Mouse (Mus musculus) kidney, embryonic 15.5 days (tissue): ENCODE measurements around the gene Plcb2. TPM values are rescaled to one million over a fixed set of nuclear protein-coding genes. Genes with fewer than 3 reads are reported as not detected.
A peak's percentile ranks its signal among the peaks of the same experiment; 100 is the strongest.

ENCODE experiments used
- ATAC-seq: fragments of 200-750 bp; cut with Nextera tagmentation; replicated peaks from 2 replicates; pipeline ENCODE4 v1.8.0; 2017; ENCODE audit warnings: moderate TSS enrichment; ENCODE audit not compliant: low FRiP score
- H3K27ac ChIP-seq: fragments of 300-500 bp; sonication (generic); 2 replicates; pipeline ENCODE4 v1.5.1; 2015; ENCODE audit warnings: mild to moderate bottlenecking, inconsistent platforms
- H3K27me3 ChIP-seq: fragments of 300-500 bp; sonication (generic); 2 replicates; pipeline ENCODE4 v1.6.1; 2015; ENCODE audit warnings: inconsistent platforms
- H3K36me3 ChIP-seq: fragments of 300-500 bp; sonication (generic); 2 replicates; pipeline ENCODE4 v1.6.1; 2015; ENCODE audit warnings: inconsistent platforms
- H3K4me1 ChIP-seq: fragments of 300-500 bp; sonication (generic); 2 replicates; pipeline ENCODE4 v1.6.1; 2015; ENCODE audit warnings: inconsistent platforms
- H3K4me2 ChIP-seq: fragments of 300-500 bp; sonication (generic); 2 replicates; pipeline ENCODE4 v1.6.1; 2015; ENCODE audit warnings: moderate library complexity, mild to moderate bottlenecking, inconsistent platforms
- H3K4me3 ChIP-seq: fragments of 300-500 bp; sonication (generic); replicated peaks from 2 replicates; pipeline ENCODE4 v1.5.1; 2015; ENCODE audit warnings: mild to moderate bottlenecking, inconsistent platforms
- H3K9ac ChIP-seq: fragments of 300-500 bp; sonication (generic); 2 replicates; pipeline ENCODE4 v1.6.1; 2015; ENCODE audit warnings: mild to moderate bottlenecking, inconsistent platforms
- H3K9me3 ChIP-seq: fragments of 300-500 bp; sonication (generic); replicated peaks from 2 replicates; pipeline ENCODE4 v1.6.1; 2016; ENCODE audit warnings: inconsistent platforms
- WGBS: fragments of 180-500 bp; shearing (Covaris S2); methylation state at CpG from one replicate; pipeline ENCODE4 v1.1.7; 2015; ENCODE audit warnings: mixed read lengths; 5-methylcytosine and 5-hydroxymethylcytosine counted together
- polyA plus RNA-seq: library from polyadenylated mRNA; unstranded; fragments of >200 nt; fragmentation: Nextera tagmentation; extraction: Ambion mirVana; gene quantifications from 2 replicates; pipeline ENCODE4 v1.2.1, GENCODE M21; 2015

Plcb2 gene
- polyA plus RNA-seq, 1 experiment from 2014 or later, result 1.5 TPM

DNA sequence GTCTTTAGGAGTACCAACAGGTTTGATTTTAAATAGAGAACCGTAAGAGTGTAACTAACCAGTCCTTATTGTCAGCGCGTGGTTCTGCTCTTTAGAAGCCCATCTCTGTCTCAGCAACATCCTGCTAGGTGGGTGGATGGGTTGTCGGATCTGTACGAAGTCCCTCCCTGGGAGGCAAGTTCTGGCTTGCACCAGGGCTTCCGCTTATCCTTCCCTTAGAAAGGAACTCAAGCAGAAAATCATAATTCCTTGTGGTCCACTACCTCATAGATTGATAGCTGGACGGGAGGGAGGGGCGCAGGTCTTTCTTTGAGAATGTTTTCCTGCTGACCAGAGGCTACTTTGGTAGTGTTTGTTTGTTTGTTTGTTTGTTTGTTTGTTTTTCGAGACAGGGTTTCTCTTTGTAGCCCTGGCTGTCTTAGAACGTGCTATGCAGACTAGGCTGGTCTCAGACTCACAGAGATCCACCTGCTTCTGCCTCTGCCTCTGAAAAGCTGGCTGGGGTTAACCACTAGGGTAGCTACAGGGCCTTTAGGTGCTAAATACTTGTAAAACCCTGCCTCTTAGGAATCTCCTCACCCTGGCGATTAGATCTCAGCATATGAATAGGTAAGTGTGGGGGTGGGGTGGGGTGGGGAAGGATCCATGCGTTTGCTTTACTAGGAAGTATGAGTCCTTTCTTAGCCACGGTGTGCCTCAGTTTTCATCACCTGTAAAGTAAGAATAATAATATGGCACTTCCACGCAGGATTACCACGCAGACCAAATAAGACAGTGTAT is 54.4 kb downstream of the Plcb2 start:
- Histone ChIP-seq H3K4me2 (no peak overlapping the region), H3K4me3 (no peak overlapping the region), H3K27ac (no peak overlapping the region), H3K9me3 (no peaks in the 10 kb centered on the region), H3K9ac (no peak overlapping the region), H3K4me1 (peaks cover 16% of the 10 kb centered on the region), H3K36me3 (no peaks in the 10 kb centered on the region), H3K27me3 (peaks cover 79% of the 10 kb centered on the region)
- no peak for ATAC-seq
- 24% methylated on average over 15 of the region's 15 CpGs for WGBS

DNA sequence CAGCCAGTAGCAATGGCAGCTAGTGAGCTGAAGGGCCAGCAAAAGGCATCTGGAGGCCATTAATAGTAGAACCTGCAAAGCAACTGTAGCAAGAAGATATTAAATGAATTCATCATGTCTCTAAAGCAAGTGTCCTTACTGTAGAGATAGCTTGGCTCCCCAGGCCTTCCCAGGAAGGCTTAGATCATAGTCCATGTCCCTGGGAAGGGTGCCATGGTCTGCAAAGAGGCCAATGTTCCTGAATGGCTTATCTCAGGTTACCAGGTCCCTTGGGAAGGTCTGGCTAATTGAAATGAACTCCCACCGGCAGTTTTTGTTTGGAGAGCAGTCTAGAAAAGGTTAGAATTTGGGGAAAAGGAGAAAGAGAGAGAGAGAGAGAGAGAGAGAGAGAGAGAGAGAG is 56.5 kb downstream of the Plcb2 start:
- no peaks in the 10 kb centered on the region for H3K9me3 ChIP-seq
- H3K4me3 ChIP-seq, result no peak overlapping the region
- no peaks in the 10 kb centered on the region for H3K36me3 ChIP-seq
- ATAC-seq, result no peak
- H3K9ac ChIP-seq, result no peak overlapping the region
- 36% methylated on average over 1 of the region's 1 CpGs for WGBS
- H3K4me2 ChIP-seq, result no peak overlapping the region
- peaks cover 6% of the 10 kb centered on the region for H3K4me1 ChIP-seq
- H3K27ac ChIP-seq, result no peak overlapping the region
- peaks cover 58% of the 10 kb centered on the region for H3K27me3 ChIP-seq

DNA sequence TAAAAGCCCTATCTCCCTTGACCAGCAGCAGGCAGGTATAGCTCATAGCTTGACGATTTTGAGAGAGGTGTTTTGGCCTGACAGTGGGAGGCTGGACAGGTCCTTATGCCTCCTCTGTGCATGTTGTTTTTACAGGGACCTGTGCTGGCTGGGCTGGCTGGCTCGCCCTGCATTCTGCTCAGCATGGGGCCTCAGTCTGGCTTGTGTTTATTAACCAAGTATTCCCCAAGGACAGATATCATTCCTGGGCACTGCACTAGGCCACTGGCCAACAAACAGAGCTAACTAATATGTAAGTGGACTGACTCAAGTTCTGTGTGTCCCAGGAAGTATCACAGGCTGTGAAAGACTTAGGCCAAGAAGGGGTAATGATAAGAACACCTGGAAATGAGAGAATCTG is 58.5 kb downstream of the Plcb2 start:
- 34% methylated on average over 2 of the region's 2 CpGs for WGBS
- ATAC-seq, result no peak
- peak overlapping the region; percentile 56; the same call in 1 of the 2 replicates for H3K27ac ChIP-seq

DNA sequence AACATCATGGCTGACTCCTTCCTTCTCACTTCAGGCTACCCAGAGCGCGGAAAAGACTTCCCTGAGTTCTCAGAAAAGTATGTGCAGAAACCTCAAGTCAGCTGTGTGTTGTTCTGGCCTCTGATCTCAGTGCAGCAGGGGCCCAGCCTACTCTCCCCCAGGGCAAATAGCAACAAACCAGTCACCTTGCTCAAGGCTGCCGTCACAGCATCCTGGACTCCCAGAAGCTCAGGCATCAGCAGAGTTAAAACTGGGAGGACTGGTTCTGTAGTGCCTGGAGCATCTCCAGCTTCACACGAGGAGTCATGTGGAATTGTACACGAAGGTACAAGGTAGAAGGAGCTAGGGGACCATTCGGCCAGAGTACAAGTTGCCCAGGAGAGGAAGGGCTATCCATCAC is 59.0 kb downstream of the Plcb2 start:
- ATAC-seq, result peak; percentile 38; the same call in 1 of the 2 replicates

More for the DNA sequence above, 58.5 kb downstream of the Plcb2 start:
- Histone ChIP-seq H3K4me3 (no peak overlapping the region), H3K9me3 (no peaks in the 10 kb centered on the region), H3K9ac (no peak overlapping the region), H3K4me2 (no peak overlapping the region), H3K36me3 (no peaks in the 10 kb centered on the region), H3K27me3 (peaks cover 42% of the 10 kb centered on the region), H3K4me1 (0 out of 2 replicates have a peak, but pooled peaks cover 4% of the 10 kb centered on the region)

DNA sequence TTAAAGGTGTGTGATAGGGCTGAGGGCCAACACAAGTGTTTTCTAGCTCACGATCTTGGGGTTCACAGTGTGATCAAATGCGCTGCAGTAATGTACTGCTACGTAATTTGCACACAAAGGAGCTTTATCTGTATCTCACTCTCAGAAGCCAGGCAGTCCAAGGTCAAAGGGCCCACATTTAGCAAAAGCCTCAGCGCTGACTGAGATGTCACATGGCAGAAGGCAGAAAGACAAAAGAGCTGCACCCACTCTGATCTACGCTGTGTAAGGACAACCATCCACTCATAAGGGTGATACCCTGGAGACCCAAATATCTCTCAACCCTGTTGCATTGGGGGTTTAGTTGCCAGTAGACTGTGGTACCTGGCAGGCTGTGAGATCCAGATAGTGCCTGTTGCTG is 61.1 kb downstream of the Plcb2 start:
- Histone ChIP-seq H3K9ac (no peak overlapping the region), H3K4me2 (no peak overlapping the region), H3K27ac (no peak overlapping the region), H3K36me3 (no peaks in the 10 kb centered on the region), H3K4me1 (peaks cover 17% of the 10 kb centered on the region), H3K4me3 (no peak overlapping the region), H3K27me3 (peaks cover 40% of the 10 kb centered on the region), H3K9me3 (no peaks in the 10 kb centered on the region)
- no peak for ATAC-seq
- WGBS, result 82% methylated on average over 5 of the region's 5 CpGs

More for the DNA sequence above, 59.0 kb downstream of the Plcb2 start:
- Histone ChIP-seq H3K36me3 (no peaks in the 10 kb centered on the region), H3K9ac (no peak overlapping the region), H3K27me3 (peaks cover 40% of the 10 kb centered on the region), H3K4me1 (0 out of 2 replicates have a peak, but pooled peaks cover 4% of the 10 kb centered on the region), H3K9me3 (no peaks in the 10 kb centered on the region), H3K27ac (peak overlapping the region; percentile 56), H3K4me3 (no peak overlapping the region), H3K4me2 (no peak overlapping the region)
- WGBS, result 63% methylated on average over 6 of the region's 6 CpGs

DNA sequence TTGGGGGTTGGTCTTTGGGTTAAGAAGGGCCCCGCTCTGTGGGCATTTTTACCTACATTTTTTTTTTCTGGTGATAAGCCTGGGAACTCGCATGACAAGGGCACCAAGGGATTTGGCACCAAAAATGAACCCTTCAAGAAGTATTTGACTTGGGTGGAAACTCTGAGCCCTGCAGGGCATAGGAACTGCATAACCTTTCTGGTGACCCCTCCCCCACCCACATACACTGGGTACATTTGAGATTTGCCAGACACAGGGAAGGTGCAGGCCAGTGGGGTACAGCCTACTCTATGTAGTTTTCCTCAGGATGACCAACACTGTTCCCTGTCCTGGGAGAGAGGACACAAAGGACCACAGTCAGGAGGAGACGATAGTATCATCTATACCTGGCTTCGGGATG is 62.6 kb downstream of the Plcb2 start:
- ATAC-seq, result no peak
- H3K9me3 ChIP-seq, result no peaks in the 10 kb centered on the region
- no peak overlapping the region for H3K4me3 ChIP-seq
- 86% methylated on average over 4 of the region's 4 CpGs for WGBS
- H3K9ac ChIP-seq, result no peak overlapping the region
- H3K27me3 ChIP-seq, result peaks cover 38% of the 10 kb centered on the region
- H3K27ac ChIP-seq, result no peak overlapping the region
- no peaks in the 10 kb centered on the region for H3K36me3 ChIP-seq
- peaks cover 17% of the 10 kb centered on the region for H3K4me1 ChIP-seq
- H3K4me2 ChIP-seq, result no peak overlapping the region

DNA sequence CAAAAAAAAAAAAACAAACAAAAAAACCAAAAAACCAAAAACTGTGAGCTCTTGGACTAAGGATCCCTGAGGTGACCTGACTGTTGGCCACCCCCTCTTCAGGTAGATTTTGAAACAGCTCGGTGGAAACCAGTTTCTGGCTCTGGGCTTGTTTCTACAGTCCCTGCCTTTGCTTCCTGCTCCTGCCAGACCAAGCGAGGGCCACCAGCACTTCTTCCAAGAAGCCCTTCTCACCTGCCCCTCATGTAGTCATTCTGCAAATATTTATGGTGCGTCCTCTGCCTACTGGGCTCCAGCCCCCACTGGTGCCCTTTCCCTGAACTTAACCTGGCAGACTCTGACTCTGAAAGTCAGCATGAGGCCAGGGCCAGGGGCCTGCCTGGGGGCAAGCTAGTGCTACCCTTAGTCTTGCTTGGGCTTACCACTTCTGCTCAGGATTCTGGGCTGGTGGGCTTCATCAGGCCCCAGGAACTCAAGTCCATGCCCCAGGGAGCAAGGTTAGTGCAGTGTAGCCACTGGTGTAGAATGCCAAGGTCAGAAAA is 63.2 kb downstream of the Plcb2 start:
- H3K9me3 ChIP-seq, result no peaks in the 10 kb centered on the region
- no peaks in the 10 kb centered on the region for H3K36me3 ChIP-seq
- H3K9ac ChIP-seq, result no peak overlapping the region
- peaks cover 37% of the 10 kb centered on the region for H3K27me3 ChIP-seq
- no peak overlapping the region for H3K4me3 ChIP-seq
- H3K27ac ChIP-seq, result no peak overlapping the region
- 59% methylated on average over 3 of the region's 3 CpGs for WGBS
- no peak overlapping the region for H3K4me2 ChIP-seq
- H3K4me1 ChIP-seq, result peaks cover 18% of the 10 kb centered on the region
- ATAC-seq, result no peak

DNA sequence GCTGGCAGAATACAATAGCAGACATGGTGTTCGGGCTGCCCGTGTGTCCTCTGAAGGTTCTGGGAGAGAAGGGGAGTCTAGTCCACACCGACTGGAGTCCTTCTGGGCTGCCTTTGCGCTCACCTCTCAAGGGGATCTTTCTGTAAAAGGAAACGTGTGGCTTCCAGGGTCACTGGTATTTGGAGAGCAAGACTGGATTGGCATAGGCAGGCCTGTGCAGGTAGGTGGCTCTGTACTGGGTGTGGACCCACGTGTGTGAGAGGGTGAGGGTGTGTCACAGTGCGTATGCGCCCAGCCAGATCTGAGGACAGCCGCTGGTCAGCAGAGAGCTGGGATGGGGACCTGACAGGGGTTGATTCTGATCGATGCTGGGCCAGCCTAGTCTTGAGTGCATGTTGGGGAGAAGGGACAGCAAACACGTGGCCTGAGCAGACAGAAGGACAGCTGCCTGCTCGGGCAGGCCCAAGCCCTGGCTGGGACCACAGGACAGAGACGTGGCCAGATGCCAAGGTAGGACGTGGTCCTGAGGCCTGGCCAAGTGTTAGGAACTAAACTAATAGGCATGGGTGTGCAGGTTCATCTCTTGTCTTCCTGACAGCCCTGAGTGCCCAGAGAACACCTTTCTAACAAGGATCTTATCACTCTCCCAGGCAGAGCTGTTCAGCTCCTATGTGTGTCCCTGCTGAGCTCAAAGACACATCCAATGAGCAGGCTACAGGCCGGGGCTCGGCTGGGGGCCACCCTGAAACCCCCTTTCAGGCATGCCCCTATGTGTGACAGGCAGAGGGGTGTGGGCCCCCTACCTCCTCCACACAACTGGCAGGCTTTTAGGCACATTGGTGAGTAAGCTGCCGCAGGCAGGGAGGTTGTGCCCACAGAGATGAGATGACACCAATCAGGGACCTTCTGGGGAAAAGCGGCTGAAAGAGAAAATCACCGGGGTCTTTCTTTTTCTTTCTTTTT is 64.2 kb downstream of the Plcb2 start:
- H3K9me3 ChIP-seq, result no peaks in the 10 kb centered on the region
- peak overlapping the region; percentile 46 for H3K4me3 ChIP-seq
- no peaks in the 10 kb centered on the region for H3K36me3 ChIP-seq
- no peak overlapping the region for H3K27ac ChIP-seq
- peak overlapping the region; percentile 91 for H3K4me2 ChIP-seq
- no peak for ATAC-seq
- H3K27me3 ChIP-seq, result peaks cover 37% of the 10 kb centered on the region
- H3K9ac ChIP-seq, result peak overlapping the region; percentile 47; the same call in 1 of the 2 replicates
- peaks cover 23% of the 10 kb centered on the region for H3K4me1 ChIP-seq
- 58% methylated on average over 19 of the region's 19 CpGs for WGBS

DNA sequence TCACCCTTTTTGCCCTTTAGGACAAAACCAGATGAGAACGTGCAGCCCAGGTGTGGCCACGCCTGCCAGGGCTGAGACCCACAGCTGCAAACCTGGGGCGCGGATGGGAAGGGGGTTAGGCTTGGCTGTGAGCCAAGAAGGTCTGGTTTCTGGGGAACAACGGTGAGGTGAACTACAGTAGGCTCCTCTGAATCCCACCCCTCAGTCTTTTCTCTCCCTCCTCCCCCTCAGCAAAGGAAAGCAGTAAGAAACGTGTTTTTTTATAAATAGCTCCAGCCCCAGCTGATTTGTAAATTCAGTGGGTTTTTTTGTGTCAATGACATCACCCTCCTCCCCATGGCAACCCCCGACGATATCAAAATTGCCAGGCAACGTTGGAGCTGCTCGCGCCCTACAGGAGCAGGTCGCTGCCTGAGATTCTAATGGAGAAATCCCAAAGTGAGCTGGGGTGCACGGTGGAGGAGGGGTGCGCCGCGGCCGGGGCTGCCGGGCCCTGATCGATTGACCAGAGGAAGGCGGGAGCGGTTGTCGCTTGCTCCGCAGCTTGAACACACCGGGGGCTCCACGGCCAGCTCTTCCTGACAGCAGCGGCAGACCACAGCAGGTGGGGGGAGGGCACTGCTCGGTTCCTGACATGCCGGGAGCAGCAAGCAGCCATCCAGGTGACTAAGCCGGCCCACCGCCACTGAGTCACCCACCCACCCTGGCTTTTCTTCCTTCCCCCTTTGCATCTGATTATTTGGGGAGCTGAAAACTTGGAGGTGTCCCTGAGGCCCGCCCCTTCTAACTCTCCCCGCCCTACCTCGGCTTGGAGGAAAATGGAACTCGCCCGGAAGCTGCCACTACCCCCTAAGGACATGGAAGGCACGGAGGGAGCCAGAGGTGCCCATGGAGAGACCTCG is 65.1 kb downstream of the Plcb2 start, which contains the start of gene Pak6:
TSS of gene Pak6 (plus strand) at position 402 of the 902 bp plus-strand sequence.
- WGBS, result 2% methylated on average over 37 of the region's 37 CpGs

DNA sequence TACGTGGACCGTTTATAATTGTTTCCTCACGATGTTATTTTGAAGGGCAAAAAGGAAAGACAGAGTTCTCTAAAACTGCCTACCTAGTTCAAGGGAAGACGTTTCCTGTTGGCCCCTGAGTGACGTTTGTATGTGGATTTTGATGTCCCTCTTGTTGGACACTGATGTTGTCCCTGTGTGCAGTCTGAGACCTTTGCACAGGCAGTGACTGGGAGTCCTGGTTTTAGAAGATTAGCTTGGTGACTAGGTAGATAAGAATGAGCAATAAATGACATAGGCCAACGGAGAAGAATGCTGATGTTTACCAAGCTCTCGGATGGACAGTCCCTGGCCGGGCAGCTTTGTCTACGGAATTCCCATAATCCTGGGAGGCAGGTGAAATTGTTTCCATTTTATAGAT is 66.3 kb downstream of the Plcb2 start:
- Histone ChIP-seq H3K4me3 (no peak overlapping the region), H3K4me1 (peaks cover 31% of the 10 kb centered on the region)

More for the DNA sequence above, 65.1 kb downstream of the Plcb2 start, which contains the start of gene Pak6:
- no peak for ATAC-seq
- Histone ChIP-seq H3K9me3 (no peaks in the 10 kb centered on the region), H3K9ac (peak within 1 kb of the TSS; percentile 47; the same call in 1 of the 2 replicates), H3K36me3 (no peaks in the 10 kb centered on the region), H3K4me3 (peak within 1 kb of the TSS; percentile 46), H3K27ac (no peak within 1 kb of the TSS), H3K4me1 (peaks cover 29% of the 10 kb centered on the region), H3K4me2 (peak within 1 kb of the TSS; percentile 91), H3K27me3 (peaks cover 37% of the 10 kb centered on the region)

DNA sequence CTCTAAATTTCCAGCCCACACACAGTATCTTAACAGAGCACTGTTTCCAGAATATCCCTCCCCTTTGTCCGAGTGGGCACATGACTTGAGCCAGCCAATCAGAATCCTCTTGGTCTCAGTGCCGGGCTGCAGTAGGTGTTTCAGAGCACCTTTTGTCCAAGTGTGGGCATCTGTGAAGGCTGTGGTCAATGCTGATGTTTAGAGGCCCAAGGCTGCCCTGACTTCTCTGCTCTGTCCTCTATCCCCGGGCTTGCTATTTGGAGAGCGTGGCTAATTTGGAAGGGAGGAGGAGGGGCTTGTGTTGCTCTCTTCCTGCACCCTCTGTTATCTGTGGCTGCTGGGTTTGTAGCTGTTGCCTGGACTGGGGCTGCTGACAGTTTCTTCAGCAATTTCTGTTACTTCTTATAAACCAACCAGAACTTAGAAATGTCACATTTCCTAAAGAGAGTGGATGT is 68.2 kb downstream of the Plcb2 start:
- H3K36me3 ChIP-seq, result no peaks in the 10 kb centered on the region
- peaks cover 41% of the 10 kb centered on the region for H3K4me1 ChIP-seq
- ATAC-seq, result peak; percentile 79
- H3K9ac ChIP-seq, result no peak overlapping the region; the same call in 1 of the 2 replicates
- peak overlapping the region; percentile 67 for H3K4me2 ChIP-seq
- peak overlapping the region; percentile 46 for H3K4me3 ChIP-seq
- H3K27ac ChIP-seq, result 0 out of 2 replicates have a peak overlapping the region, but pooled peaks have one; percentile 9
- H3K9me3 ChIP-seq, result no peaks in the 10 kb centered on the region
- WGBS, result 3% methylated on average over 4 of the region's 4 CpGs
- peaks cover 35% of the 10 kb centered on the region for H3K27me3 ChIP-seq

More for the DNA sequence above, 66.3 kb downstream of the Plcb2 start:
- no peak overlapping the region for H3K27ac ChIP-seq
- no peak overlapping the region for H3K9ac ChIP-seq
- H3K36me3 ChIP-seq, result no peaks in the 10 kb centered on the region
- ATAC-seq, result no peak
- 78% methylated on average over 9 of the region's 9 CpGs for WGBS
- H3K27me3 ChIP-seq, result peaks cover 37% of the 10 kb centered on the region
- no peaks in the 10 kb centered on the region for H3K9me3 ChIP-seq
- no peak overlapping the region for H3K4me2 ChIP-seq
